Mouse (Mus musculus): ENCODE measurements around the gene Nfix. TPM values are rescaled to one million over a fixed set of nuclear protein-coding genes. Genes with fewer than 3 reads are reported as not detected.
"Not testable (repeated sequence)": the region's sequence is repeated elsewhere in the genome, so short reads cannot be mapped to it uniquely, and the experiment has no call there.

Gene Nfix
- polyA plus RNA-seq, 1 experiment from 2014 or later: 14.8 TPM

- peaks cover 63% of the 10 kb centered on the region for H3K36me3 ChIP-seq
- H3K4me2 ChIP-seq (replicated peaks): no peak overlapping the region
- 85% methylated on average over 5 of the region's 5 CpGs for WGBS
- H3K27me3 ChIP-seq (replicated peaks): no peaks in the 10 kb centered on the region
- no peak overlapping the region for H3K9ac ChIP-seq
- no peak for ATAC-seq
- H3K4me3 ChIP-seq (replicated peaks): no peak overlapping the region
- H3K4me1 ChIP-seq (replicated peaks): peaks cover 19% of the 10 kb centered on the region
- no peaks in the 10 kb centered on the region for H3K9me3 ChIP-seq
- H3K27ac ChIP-seq: no peak overlapping the region
Measured at GRCm38 (mm10) chr8:84838513-84838912, 38.4 kb upstream of the Nfix start.

- Histone ChIP-seq H3K36me3 (peaks cover 58% of the 10 kb centered on the region), H3K27ac (no peak overlapping the region), H3K9me3 (no peaks in the 10 kb centered on the region), H3K27me3 (replicated peaks) (no peaks in the 10 kb centered on the region), H3K4me2 (replicated peaks) (no peak overlapping the region), H3K9ac (no peak overlapping the region), H3K4me3 (replicated peaks) (no peak overlapping the region), H3K4me1 (replicated peaks) (peaks cover 24% of the 10 kb centered on the region)
- WGBS: 87% methylated on average over 15 of the region's 15 CpGs
- no peak for ATAC-seq
Measured at GRCm38 (mm10) chr8:84837912-84838470, 37.8 kb upstream of the Nfix start.

GRCm38 (mm10) chr8:84837149-84837911, 37.2 kb upstream of the Nfix start:
- H3K9me3 ChIP-seq: no peaks in the 10 kb centered on the region
- no peak for ATAC-seq
- 58% methylated on average over 8 of the region's 8 CpGs for WGBS
- no peak overlapping the region for H3K4me2 ChIP-seq (replicated peaks)
- H3K4me3 ChIP-seq (replicated peaks): no peak overlapping the region
- H3K9ac ChIP-seq: no peak overlapping the region
- H3K4me1 ChIP-seq (replicated peaks): peaks cover 23% of the 10 kb centered on the region
- H3K27me3 ChIP-seq (replicated peaks): no peaks in the 10 kb centered on the region
- H3K27ac ChIP-seq: no peak overlapping the region
- H3K36me3 ChIP-seq: peaks cover 51% of the 10 kb centered on the region

- Histone ChIP-seq H3K27ac (peak overlapping the region; percentile 44; the same call in 1 of the 2 replicates), H3K9ac (no peak overlapping the region), H3K36me3 (peaks cover 44% of the 10 kb centered on the region), H3K4me2 (replicated peaks) (no peak overlapping the region), H3K9me3 (no peaks in the 10 kb centered on the region), H3K4me1 (replicated peaks) (peaks cover 23% of the 10 kb centered on the region), H3K27me3 (replicated peaks) (no peaks in the 10 kb centered on the region), H3K4me3 (replicated peaks) (no peak overlapping the region)
- 52% methylated on average over 10 of the region's 10 CpGs for WGBS
- no peak; the same call in 1 of the 2 replicates for ATAC-seq
Measured at GRCm38 (mm10) chr8:84834866-84835855, 35.0 kb upstream of the Nfix start.

GRCm38 (mm10) chr8:84834002-84834865, 34.1 kb upstream of the Nfix start:
- H3K27ac ChIP-seq: 0 out of 2 replicates have a peak overlapping the region, but pooled peaks have one; percentile 44
- peak overlapping the region; percentile 8; the same call in 1 of the 2 replicates for H3K9ac ChIP-seq
- H3K4me1 ChIP-seq (replicated peaks): peaks cover 21% of the 10 kb centered on the region
- H3K9me3 ChIP-seq: no peaks in the 10 kb centered on the region
- no peak overlapping the region for H3K4me2 ChIP-seq (replicated peaks)
- H3K4me3 ChIP-seq (replicated peaks): no peak overlapping the region
- H3K27me3 ChIP-seq (replicated peaks): no peaks in the 10 kb centered on the region
- WGBS: 85% methylated on average over 19 of the region's 19 CpGs
- H3K36me3 ChIP-seq: peaks cover 44% of the 10 kb centered on the region
- ATAC-seq: no peak

GRCm38 (mm10) chr8:84832759-84833742, 32.9 kb upstream of the Nfix start:
- ATAC-seq: no peak
- no peaks in the 10 kb centered on the region for H3K27me3 ChIP-seq (replicated peaks)
- peaks cover 21% of the 10 kb centered on the region for H3K4me1 ChIP-seq (replicated peaks)
- H3K4me3 ChIP-seq (replicated peaks): peak overlapping the region; percentile 94
- H3K4me2 ChIP-seq (replicated peaks): peak overlapping the region; percentile 55
- H3K9me3 ChIP-seq: no peaks in the 10 kb centered on the region
- H3K36me3 ChIP-seq: peaks cover 39% of the 10 kb centered on the region
- peak overlapping the region; percentile 99 for H3K9ac ChIP-seq
- H3K27ac ChIP-seq: peak overlapping the region; percentile 91
- WGBS: 52% methylated on average over 10 of the region's 10 CpGs

- Histone ChIP-seq H3K9ac (peak overlapping the region; percentile 99), H3K9me3 (no peaks in the 10 kb centered on the region), H3K4me3 (replicated peaks) (peak overlapping the region; percentile 94), H3K36me3 (peaks cover 30% of the 10 kb centered on the region), H3K4me1 (replicated peaks) (peaks cover 18% of the 10 kb centered on the region), H3K27ac (peak overlapping the region; percentile 91), H3K4me2 (replicated peaks) (peak overlapping the region; percentile 55), H3K27me3 (replicated peaks) (no peaks in the 10 kb centered on the region)
- WGBS: under 1% methylated on average over 59 of the region's 59 CpGs
- peak; percentile 87 for ATAC-seq
Measured at GRCm38 (mm10) chr8:84832034-84832717, 32.0 kb upstream of the Nfix start.

- Histone ChIP-seq H3K9me3 (no peaks in the 10 kb centered on the region), H3K4me1 (replicated peaks) (peaks cover 17% of the 10 kb centered on the region), H3K9ac (peak within 1 kb of the TSS; percentile 99), H3K27ac (peak within 1 kb of the TSS; percentile 91), H3K27me3 (replicated peaks) (no peaks in the 10 kb centered on the region), H3K4me2 (replicated peaks) (peak within 1 kb of the TSS; percentile 55), H3K4me3 (replicated peaks) (peak within 1 kb of the TSS; percentile 94), H3K36me3 (peaks cover 23% of the 10 kb centered on the region)
- ATAC-seq: 0 out of 2 replicates have a peak, but pooled peaks have one; percentile 27
- 71% methylated on average over 11 of the region's 11 CpGs for WGBS
Measured at GRCm38 (mm10) chr8:84831490-84831889, 31.3 kb upstream of the Nfix start, which contains the start of gene Gadd45gip1. TSS of gene Gadd45gip1 (plus strand) at chr8:84831522.

GRCm38 (mm10) chr8:84826518-84826917, 26.4 kb upstream of the Nfix start:
- H3K4me2 ChIP-seq (replicated peaks); ATAC-seq; H3K27me3 ChIP-seq (replicated peaks); H3K9me3 ChIP-seq; H3K4me3 ChIP-seq (replicated peaks); H3K27ac ChIP-seq; H3K9ac ChIP-seq; H3K36me3 ChIP-seq: not testable (repeated sequence)
- 83% methylated on average over 2 of the region's 2 CpGs for WGBS
- H3K4me1 ChIP-seq (replicated peaks): peaks cover 14% of the 10 kb centered on the region

GRCm38 (mm10) chr8:84825636-84826035, 25.5 kb upstream of the Nfix start:
- WGBS: 57% methylated on average over 4 of the region's 4 CpGs
- ATAC-seq: no peak
- Histone ChIP-seq H3K4me1 (replicated peaks) (peaks cover 14% of the 10 kb centered on the region), H3K9me3 (no peaks in the 10 kb centered on the region), H3K9ac (no peak overlapping the region), H3K4me3 (replicated peaks) (no peak overlapping the region), H3K4me2 (replicated peaks) (no peak overlapping the region), H3K27me3 (replicated peaks) (no peaks in the 10 kb centered on the region), H3K27ac (no peak overlapping the region), H3K36me3 (no peaks in the 10 kb centered on the region)
